Mouse (Mus musculus) left cerebral cortex, postnatal 4 days (tissue): ENCODE data around the gene Pcnx2. TPM values are rescaled to one million over a fixed set of nuclear protein-coding genes. Genes with fewer than 3 reads are reported as not detected.

Source experiments
- DNase-seq: peaks from one replicate; pipeline ENCODE4 v3.0.0-alpha.2; 2022
- intact Hi-C: fragments of 180-260 bp; cut with DNase I; formaldehyde crosslinking; loops from one replicate; pipeline ENCODE4 v1.15.1; 2025
- total RNA-seq, 2 experiments: library from RNA; stranded (reverse); gene quantifications; 2 replicates each; pipeline ENCODE4 v1.2.3; 2021

Pcnx2 gene
- total RNA-seq, 2 experiments from 2014 or later = 27.4 to 31.1 TPM

DNA sequence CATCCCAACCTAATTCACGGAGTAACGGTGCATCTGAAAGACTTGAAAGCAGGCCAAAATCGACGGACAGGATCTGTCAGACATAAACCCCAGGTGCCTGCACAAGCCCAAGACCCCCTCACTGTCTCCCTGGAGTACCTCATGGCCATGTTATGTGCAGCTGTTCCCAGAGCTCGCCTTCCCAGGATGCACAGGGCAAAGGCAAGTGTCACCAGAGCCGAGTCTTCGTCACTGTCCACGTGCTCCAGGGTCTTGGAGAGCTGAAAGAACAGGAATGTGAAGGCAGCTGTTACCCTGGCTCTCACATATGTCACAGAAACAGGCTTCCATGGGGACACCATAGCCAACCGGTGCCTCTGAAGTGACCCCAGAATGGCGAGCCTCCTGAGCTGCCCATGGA lies 130.0 kb downstream of the Pcnx2 start:
- no peak for DNase-seq
- intact Hi-C loops = no loop called here

- no peak for DNase-seq
- intact Hi-C loops = no loop called here
Measured at GRCm38 (mm10) chr8:125763066-125763786, 134.9 kb downstream of the Pcnx2 start.

- no peak for DNase-seq
- intact Hi-C loops = no loop called here
Measured at GRCm38 (mm10) chr8:125759022-125759421, 139.1 kb downstream of the Pcnx2 start.

DNA sequence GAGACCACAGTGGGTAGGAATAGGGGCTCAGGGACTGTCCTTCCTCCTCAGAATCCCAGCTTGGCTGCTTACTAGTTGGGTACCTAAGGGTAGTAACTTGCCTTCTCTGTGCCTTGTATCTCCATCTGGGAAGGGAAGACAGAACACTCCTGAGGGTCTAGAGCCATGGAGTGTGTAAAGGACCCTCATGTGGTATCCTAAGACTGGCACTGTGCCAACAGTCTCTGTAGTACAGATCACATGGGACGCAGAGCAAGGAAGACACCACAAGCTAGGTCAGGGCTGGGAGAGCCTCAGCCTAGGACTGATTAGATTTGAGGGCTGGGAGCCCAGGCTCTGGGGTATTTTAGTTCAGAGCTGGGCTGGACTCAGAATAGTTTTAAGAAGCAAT lies 141.0 kb downstream of the Pcnx2 start:
- intact Hi-C loops = no loop called here
- peak; percentile 48 for DNase-seq

DNA sequence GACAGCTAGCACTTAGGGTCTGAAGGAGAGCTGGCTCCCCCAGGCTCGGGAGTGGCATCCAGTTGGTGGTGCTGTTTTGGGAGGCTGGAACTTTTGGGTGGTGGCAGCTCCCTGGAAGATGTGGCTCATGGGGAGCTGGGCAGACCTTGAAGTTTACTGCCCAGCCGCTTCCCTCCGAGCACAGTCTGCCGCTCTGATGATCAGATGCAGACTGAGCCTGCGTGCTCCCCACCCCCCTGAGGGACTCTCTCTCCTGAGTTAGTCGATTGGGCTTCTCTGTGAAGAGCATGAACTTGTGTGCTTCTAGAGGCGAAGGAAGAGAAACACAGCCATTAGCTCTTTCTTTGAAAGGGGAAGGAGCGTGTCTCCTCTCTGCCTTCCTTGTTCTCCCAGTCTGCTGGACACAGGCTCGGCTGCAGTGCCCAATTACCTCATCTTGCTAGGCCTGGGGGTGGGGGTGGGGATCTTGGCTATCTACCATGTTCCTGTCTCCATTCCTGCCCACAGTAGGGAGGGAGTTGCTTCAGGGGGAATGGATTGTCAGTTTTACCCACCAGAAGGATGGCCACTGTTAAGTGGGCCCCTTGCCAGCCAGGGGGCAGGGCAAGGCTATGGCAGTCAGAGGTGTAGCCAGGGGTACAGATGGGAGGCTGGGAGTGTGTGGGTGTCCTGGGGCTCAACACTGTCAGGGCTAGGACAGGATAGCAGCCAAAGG lies 141.6 kb downstream of the Pcnx2 start:
- peak; percentile 93 for DNase-seq
- intact Hi-C loops = no loop called here

DNA sequence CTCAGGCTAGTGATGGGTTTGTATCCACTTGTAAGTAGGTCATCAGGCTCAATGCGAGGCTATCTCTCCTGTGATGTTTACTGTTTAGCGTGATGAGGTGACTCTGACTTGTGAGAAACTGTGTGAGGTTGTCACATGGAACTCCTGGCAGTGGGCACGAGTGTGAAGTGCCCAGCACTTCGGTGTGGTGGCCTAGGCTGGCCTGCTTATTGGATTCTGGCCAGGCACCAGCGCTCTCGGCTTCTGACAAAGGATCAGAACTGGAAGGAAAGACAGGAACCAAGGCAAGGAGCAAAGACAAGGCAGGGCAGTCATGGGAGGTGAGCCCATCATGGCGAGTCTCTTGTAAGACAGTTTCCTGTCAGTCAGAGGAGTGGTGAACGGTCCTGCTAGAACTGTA lies 142.2 kb downstream of the Pcnx2 start:
- peak; percentile 49 for DNase-seq
- intact Hi-C loops = no loop called here

GRCm38 (mm10) chr8:125750846-125751245 lies 147.3 kb downstream of the Pcnx2 start:
- intact Hi-C loops = no loop called here
- DNase-seq = no peak

DNA sequence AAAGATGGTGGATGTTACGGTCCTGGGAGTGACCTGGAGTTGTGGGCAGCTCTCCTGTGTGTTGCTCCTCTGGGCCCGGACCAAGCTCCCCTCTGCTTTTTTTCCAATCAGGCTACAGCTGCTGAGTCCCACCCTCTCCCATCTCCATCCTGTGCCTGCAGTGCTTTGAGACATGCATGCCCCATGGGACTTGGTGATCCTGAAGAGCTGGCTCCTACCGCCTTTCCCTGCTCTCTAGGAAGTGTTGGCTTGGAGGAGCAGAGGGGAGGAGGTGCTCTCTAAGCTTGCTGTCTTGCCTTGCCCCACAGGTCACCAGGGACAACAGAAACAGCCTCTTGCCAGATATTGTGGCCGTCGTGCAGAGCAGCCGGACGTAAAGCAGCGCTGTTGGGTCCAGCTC lies 150.7 kb downstream of the Pcnx2 start:
- intact Hi-C loops = no loop called here
- DNase-seq = no peak

- intact Hi-C loops = no loop called here
Measured at GRCm38 (mm10) chr8:125744914-125745576, 153.1 kb downstream of the Pcnx2 start.

DNA sequence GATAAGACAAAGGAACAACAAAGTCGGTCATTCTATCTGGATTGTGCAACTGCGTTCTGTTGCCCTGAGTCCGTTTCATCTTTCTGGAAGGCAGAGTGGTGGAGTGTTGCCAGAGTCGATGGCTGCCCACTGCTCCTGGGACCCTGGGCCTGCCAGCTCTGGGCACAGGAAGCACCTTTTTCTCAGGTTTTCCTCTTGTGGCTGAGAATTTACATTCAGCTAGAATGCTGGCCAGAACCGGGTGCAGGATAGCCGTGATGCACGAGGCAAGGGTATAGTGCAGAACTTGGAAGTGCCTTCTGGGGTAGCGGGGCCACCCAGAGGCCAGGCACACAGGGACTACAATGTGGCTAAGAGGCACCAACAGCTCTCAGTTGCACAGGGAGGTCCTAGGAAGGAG lies 155.7 kb downstream of the Pcnx2 start:
- no peak for DNase-seq
- intact Hi-C loops = no loop called here

More at GRCm38 (mm10) chr8:125744914-125745576, 153.1 kb downstream of the Pcnx2 start:
- no peak for DNase-seq

DNA sequence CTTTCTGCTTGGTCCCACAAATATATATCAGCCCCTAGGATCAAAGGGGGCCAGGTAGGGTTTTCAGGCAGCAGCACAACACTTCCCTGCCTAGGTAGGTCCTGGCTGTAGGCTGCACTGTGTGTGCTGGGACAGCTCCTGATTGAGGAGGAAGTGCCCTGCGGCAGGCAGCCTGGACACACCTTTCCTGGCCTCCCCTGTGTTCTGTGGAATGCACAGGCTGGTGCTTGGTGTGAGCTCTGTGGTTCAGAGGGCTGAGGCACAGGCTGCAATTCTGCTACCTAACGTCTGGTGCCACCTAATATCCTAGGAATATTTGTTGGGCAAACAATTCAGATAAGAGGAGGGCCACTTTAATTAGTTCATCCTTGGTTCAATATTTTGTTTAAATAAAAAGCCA lies 156.3 kb downstream of the Pcnx2 start:
- intact Hi-C loops = no loop called here

GRCm38 (mm10) chr8:125741377-125741776 lies 156.7 kb downstream of the Pcnx2 start:
- no peak for DNase-seq
- intact Hi-C loops = no loop called here

More for the DNA sequence above, 156.3 kb downstream of the Pcnx2 start:
- no peak for DNase-seq

- intact Hi-C loops = no loop called here
- DNase-seq = no peak
Measured at GRCm38 (mm10) chr8:125740655-125741054, 157.5 kb downstream of the Pcnx2 start.

- no peak for DNase-seq
- intact Hi-C loops = loop anchor here (10.0 kb wide), 1 partner anchor 164 kb away; no protein-coding TSS in a partner anchor
Measured at GRCm38 (mm10) chr8:125738956-125739355, 159.2 kb downstream of the Pcnx2 start.

DNA sequence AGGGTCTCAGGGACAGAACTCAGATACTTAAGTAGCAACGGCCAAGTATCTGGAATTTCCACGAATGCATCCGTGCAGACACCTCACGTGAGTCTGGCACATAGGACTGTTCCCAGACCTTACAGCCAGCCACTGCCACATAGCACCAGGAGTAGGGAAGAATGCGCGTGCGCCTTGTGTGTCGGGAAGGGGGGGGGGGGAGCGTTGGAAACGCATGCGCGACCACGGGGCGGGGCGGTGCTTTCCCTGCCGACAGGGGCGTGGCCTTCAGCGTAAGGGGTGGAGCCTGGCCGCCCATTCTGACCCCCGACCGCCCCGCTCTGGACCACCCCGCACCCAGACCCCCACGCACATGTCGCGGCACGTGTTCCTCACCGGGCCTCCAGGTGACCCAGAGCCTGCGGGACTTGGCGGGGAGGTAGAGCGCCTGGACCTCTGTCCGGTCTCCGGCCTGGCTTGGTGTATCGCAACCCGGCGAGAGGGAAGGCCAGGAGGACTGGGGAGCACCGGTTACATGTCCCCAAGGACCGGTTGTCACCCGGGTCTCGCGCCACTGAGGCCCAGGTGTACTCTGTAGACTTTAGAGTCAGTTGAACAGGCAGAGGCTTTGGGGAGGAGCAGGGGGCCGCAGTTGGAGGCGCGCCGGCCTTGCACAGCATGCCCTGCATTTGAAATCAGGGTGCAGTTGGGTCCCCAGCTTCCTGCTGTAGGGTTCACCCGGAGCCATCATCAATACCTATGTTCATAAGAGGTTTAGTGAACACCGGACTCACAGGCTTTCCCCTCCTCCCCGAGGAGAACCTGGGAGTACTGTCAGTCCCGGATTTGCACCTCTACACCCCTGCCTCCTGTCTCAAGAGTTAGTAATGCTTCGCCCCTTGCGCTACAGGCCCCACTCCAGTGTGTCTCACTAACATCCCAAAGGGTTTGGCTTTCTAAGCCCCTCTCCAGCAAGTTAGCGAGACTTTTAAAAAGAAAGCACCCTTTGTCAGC lies 163.9 kb downstream of the Pcnx2 start:
- DNase-seq = peak; percentile 94
- intact Hi-C loops = loop anchor here (10.0 kb wide), 1 partner anchor 159 kb away; no protein-coding TSS in a partner anchor

DNA sequence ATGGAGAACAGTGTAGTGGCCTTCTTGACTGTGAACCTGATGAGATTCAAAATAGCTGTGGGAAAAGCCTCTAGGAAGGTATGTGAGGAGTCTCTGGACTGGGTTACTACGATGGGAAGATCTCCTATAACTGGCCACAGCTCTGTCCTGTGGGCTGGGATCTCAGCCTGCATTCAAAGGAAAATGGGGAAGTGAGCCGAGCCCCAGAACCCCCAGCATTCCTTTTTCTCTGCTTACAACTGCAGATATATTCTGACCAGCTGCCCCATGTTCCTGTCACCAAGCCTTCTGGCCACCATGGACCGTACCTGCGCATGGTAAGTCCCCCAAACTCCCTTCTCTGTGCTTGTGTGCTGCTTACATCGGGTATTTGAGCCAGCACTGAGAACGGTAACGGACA lies 168.4 kb downstream of the Pcnx2 start, which contains the start of gene Ntpcr:
TSS of gene Ntpcr (plus strand) at position 218 of the 400 bp plus-strand sequence.
- intact Hi-C loops = loop anchor here (10.0 kb wide), 1 partner anchor 155 kb away; no protein-coding TSS in a partner anchor
- DNase-seq = no peak

DNA sequence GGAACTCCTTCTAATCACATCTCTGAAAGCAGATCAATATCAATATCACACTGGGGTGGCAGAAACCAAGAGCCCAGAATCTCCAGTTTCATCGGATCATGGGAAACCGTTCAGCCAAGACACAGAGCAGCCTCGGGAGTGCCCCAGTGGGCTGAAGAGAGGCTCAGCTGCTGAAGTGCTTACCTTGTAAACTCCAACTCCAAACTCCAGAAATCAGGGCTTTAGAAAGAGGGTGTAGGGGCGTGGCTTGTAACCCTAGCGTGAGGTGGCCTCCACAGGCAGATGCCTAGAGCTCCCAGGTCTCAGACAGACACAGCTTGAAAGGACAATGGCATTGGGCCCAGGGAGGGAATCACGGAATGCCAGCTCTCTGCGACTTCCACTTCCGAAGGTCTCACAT lies 170.3 kb downstream of the Pcnx2 start:
- intact Hi-C loops = no loop called here
- DNase-seq = no peak

DNA sequence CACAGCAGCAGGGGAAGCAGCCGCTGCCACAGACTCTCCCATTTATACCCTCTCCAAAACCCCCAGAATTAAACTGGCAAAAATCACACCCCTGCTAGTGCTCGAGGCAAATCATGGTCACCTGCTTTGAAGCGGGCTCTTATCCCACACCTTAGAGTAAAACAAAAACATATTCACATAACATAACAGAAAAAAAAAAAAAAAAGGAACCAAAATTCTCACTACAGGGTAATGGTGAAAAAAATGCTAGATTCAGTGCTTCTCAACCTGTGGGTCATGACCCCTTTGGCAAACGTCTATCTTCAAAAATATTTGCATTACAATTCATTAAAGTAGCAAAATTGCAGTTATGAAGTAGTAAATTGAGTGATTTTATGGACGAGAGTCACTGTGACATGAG lies 171.1 kb downstream of the Pcnx2 start:
- no peak for DNase-seq
- intact Hi-C loops = no loop called here

- DNase-seq = no peak
- intact Hi-C loops = no loop called here
Measured at GRCm38 (mm10) chr8:125726143-125726542, 172.0 kb downstream of the Pcnx2 start.
